ENCODE assay signal across 10 mouse cellular contexts in the genomic region with DNA sequence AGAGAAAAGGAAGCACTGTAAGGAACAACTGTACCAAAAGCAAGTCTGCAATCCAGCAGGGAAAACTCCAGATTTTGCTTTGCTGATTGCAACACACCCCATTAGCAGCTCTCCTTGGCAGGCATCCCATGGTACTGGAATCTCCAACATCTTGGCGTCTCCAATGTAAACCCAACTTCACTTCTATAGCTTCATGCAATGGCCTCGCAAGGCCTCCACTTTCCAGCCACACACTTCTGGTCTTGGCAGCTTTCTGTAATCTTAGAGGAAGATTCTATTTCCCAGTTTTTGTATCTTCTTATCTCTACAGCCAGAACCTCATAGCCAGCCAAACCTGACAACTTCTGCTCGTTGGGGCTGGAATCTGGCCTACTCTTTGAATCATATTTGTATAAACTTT. TPM values are rescaled to one million over a fixed set of nuclear protein-coding genes. Genes with fewer than 3 reads are reported as not detected.
DNase-seq lines count a peak whose midpoint lies in the region; ATAC-seq lines count a peak whose summit lies in the region.
"Had no signal": no experiment of that assay in that cellular context is flagged by ENCODE, and none has a peak within 500 bp of the region (broad histone marks: within the 10 kb centered on the region; RNA-seq: fewer than 3 reads in every experiment).

No protein-coding gene starts in this region.

- no peak for ATAC-seq in granulocyte monocyte progenitor cell, adult 5-6 weeks (replicated peaks; ENCODE audit: poor library complexity, severe bottlenecking)

- peak; percentile 15 for DNase-seq in layer of hippocampus, adult 11-12 months (ENCODE audit: low spot score)
- no peak for DNase-seq in layer of hippocampus, adult 9-11 months
- peak; percentile 5 for DNase-seq in adrenal gland, postnatal 25 days
- peak; percentile 14 to 71 for DNase-seq in heart, adult 9 months (ENCODE audit: low spot score in 2 of 2)
- DNase-seq in lung, postnatal 36 days = peak; percentile 68
- DNase-seq in layer of hippocampus, postnatal 25 days (ENCODE audit: extremely low spot score in 1 of 2, low spot score in 1 of 2) = no peak
- DNase-seq: kidney, adult 8-10 months had no signal

RNA-seq across cellular contexts. Expression of gene Gimd1, which starts 22.2 kb away (rescaled TPM):
- not detected in 2 replicates for total RNA-seq in adrenal gland, postnatal 25 days (2021)
- total RNA-seq in granulocyte monocyte progenitor cell, adult 5-6 weeks (2014; fragmentation: Nextera tagmentation) = not detected in 2 replicates
- total RNA-seq in granulocyte monocyte progenitor cell, adult 5-6 weeks (2017) = not detected in 2 replicates
- total RNA-seq in layer of hippocampus, postnatal 25 days (2021) = not detected
- total RNA-seq: gastrocnemius, postnatal 36 days; left cerebral cortex, adult 18-20 months had no signal

RNA-seq across cellular contexts. Expression of gene Tbck, which starts 32.2 kb away (rescaled TPM):
- total RNA-seq in adrenal gland, postnatal 25 days (2021) = 21.9 and 27.5 TPM in 2 replicates
- 17.8 and 19.9 TPM in 2 replicates for total RNA-seq in granulocyte monocyte progenitor cell, adult 5-6 weeks (2014; fragmentation: Nextera tagmentation)
- 14.4 and 16.9 TPM in 2 replicates for total RNA-seq in granulocyte monocyte progenitor cell, adult 5-6 weeks (2017)
- total RNA-seq in layer of hippocampus, postnatal 25 days (2021) = 10 to 100 TPM; 33.7 to 35.2 TPM

RNA-seq across cellular contexts. Expression of gene Aimp1, which starts 32.4 kb away (rescaled TPM):
- total RNA-seq in adrenal gland, postnatal 25 days (2021) = 49.4 and 50.2 TPM in 2 replicates
- 95.7 and 109 TPM in 2 replicates for total RNA-seq in granulocyte monocyte progenitor cell, adult 5-6 weeks (2014; fragmentation: Nextera tagmentation)
- 133 and 140 TPM in 2 replicates for total RNA-seq in granulocyte monocyte progenitor cell, adult 5-6 weeks (2017)
- total RNA-seq in layer of hippocampus, postnatal 25 days (2021) = 10 to 100 TPM; 54.7 to 60.7 TPM

Comparison
In these comparisons a context has a peak if more than half of its experiments do, and no peak if none do; other contexts are left out.
1. DNase-seq: peak in layer of hippocampus, adult 11-12 months (single experiment), adrenal gland, postnatal 25 days (single experiment), heart, adult 9 months (2 of 2) and lung, postnatal 36 days (single experiment); none in layer of hippocampus, adult 9-11 months (single experiment) and layer of hippocampus, postnatal 25 days (0 of 2).